Comparison of ENCODE assay signal across 11 mouse cellular contexts in the genomic region with DNA sequence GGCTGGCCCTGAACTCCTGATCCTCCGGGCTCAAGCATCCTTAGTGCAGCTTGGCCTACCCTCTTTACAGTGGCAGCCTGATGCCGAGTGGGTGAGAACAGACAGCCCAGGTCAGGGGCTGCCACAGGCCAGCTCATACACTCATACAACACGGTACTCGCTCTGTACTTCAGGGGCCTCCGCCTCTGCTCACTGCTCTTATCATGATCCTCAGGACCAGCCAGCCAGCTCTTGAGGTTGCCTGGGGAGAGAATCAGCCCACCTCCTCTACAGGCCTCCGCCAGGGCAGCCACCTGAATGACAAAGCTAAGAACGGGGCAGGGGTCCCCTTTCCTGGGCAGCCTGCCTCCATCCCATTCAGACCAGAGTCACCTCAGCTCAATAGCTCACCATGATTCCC. TPM values are rescaled to one million over a fixed set of nuclear protein-coding genes. Genes with fewer than 3 reads are reported as not detected.
DNase-seq lines count a peak whose midpoint lies in the region; ATAC-seq and TF ChIP-seq lines count a peak whose summit lies in the region.
"Had no signal": no experiment of that assay in that cellular context is flagged by ENCODE, and none has a peak within 500 bp of the region (broad histone marks: within the 10 kb centered on the region; RNA-seq: fewer than 3 reads in every experiment).

No protein-coding gene starts in this region.

- TF ChIP-seq EP300 in liver, postnatal 0 days (IDR thresholded peaks at IDR 0.05; ENCODE audit: low read depth) = no peak

- H3K27ac ChIP-seq in heart, embryonic 10.5 days = peak overlapping the region; percentile 74
- peak overlapping the region; percentile 69 for H3K27ac ChIP-seq in lung, embryonic 14.5 days (ENCODE audit: low read depth)
- no peak overlapping the region for H3K27ac ChIP-seq in embryonic facial prominence, embryonic 13.5 days
- peak overlapping the region; percentile 44; the same call in 1 of the 2 replicates for H3K27ac ChIP-seq in liver, postnatal 0 days (ENCODE audit: low read depth)
- H3K27ac ChIP-seq: kidney, embryonic 15.5 days had no signal

- H3K4me1 ChIP-seq in heart, embryonic 10.5 days = peaks cover 100% of the 10 kb centered on the region
- H3K4me1 ChIP-seq in lung, embryonic 14.5 days (ENCODE audit: insufficient read depth) = peaks cover 44% of the 10 kb centered on the region
- H3K4me1 ChIP-seq in embryonic facial prominence, embryonic 13.5 days = peaks cover 41% of the 10 kb centered on the region
- H3K4me1 ChIP-seq in liver, postnatal 0 days (ENCODE audit: insufficient read depth) = peaks cover 58% of the 10 kb centered on the region

- WGBS in heart, embryonic 10.5 days = 45% methylated on average over 7 of the region's 7 CpGs
- WGBS in lung, embryonic 14.5 days = 62% methylated on average over 7 of the region's 7 CpGs
- 76% methylated on average over 7 of the region's 7 CpGs for WGBS in embryonic facial prominence, embryonic 13.5 days
- 62% methylated on average over 7 of the region's 7 CpGs for WGBS in liver, postnatal 0 days (ENCODE audit: insufficient replicate concordance)

- no peak for ATAC-seq in lung, embryonic 14.5 days (ENCODE audit: insufficient read depth)
- ATAC-seq in embryonic facial prominence, embryonic 13.5 days (ENCODE audit: insufficient number of reproducible peaks, insufficient read depth, low FRiP score, low TSS enrichment, low read depth) = no peak
- no peak for ATAC-seq in liver, postnatal 0 days
- ATAC-seq: CD4-positive, CD25-positive, alpha-beta regulatory T cell, adult 4 months had no signal

- peaks cover 52% of the 10 kb centered on the region for H3K36me3 ChIP-seq in heart, embryonic 10.5 days
- H3K36me3 ChIP-seq in lung, embryonic 14.5 days (ENCODE audit: insufficient read depth) = peaks cover 68% of the 10 kb centered on the region
- peaks cover 78% of the 10 kb centered on the region for H3K36me3 ChIP-seq in embryonic facial prominence, embryonic 13.5 days
- peaks cover 35% of the 10 kb centered on the region for H3K36me3 ChIP-seq in liver, postnatal 0 days (replicated peaks; ENCODE audit: insufficient read depth, low read length)

- H3K27me3 ChIP-seq in heart, embryonic 10.5 days (ENCODE audit: insufficient read depth, poor library complexity, severe bottlenecking) = peaks cover under 1% of the 10 kb centered on the region; the same call in 1 of the 2 replicates
- H3K27me3 ChIP-seq in lung, embryonic 14.5 days (ENCODE audit: insufficient read depth, low read length) = no peaks in the 10 kb centered on the region
- H3K27me3 ChIP-seq in embryonic facial prominence, embryonic 13.5 days = no peaks in the 10 kb centered on the region
- no peaks in the 10 kb centered on the region for H3K27me3 ChIP-seq in liver, postnatal 0 days (ENCODE audit: insufficient read depth, low read length)
- H3K27me3 ChIP-seq: kidney, embryonic 15.5 days had no signal

- intact Hi-C loops in heart, postnatal 25 days (cut with DNase I) = no loop called here

- peak; percentile 88 for DNase-seq in heart, embryonic 10.5 days (ENCODE audit: low spot score)
- DNase-seq in heart, postnatal 25 days (ENCODE audit: low spot score) = no peak
- DNase-seq in lung, embryonic 14.5 days = no peak
- DNase-seq in lung, postnatal 4 days = no peak
- DNase-seq in liver, postnatal 0 days = no peak
- no peak for DNase-seq in right cerebral cortex, postnatal 25 days
- DNase-seq in kidney, adult 11 months = no peak
- DNase-seq: thymus, postnatal 14 days had no signal

- no peak overlapping the region for H3K9ac ChIP-seq in lung, embryonic 14.5 days
- H3K9ac ChIP-seq in embryonic facial prominence, embryonic 13.5 days = 0 out of 2 replicates have a peak overlapping the region, but pooled peaks have one; percentile 33
- H3K9ac ChIP-seq in liver, postnatal 0 days (replicated peaks) = no peak overlapping the region
- H3K9ac ChIP-seq: kidney, embryonic 15.5 days had no signal

- no peak for TF ChIP-seq CTCF in lung, embryonic 14.5 days (IDR thresholded peaks at IDR 0.05; ENCODE audit: low read depth)
- TF ChIP-seq CTCF in liver, postnatal 0 days (IDR thresholded peaks at IDR 0.05; ENCODE audit: low read depth) = no peak

- no peak overlapping the region for H3K4me2 ChIP-seq in lung, embryonic 14.5 days
- no peak overlapping the region for H3K4me2 ChIP-seq in embryonic facial prominence, embryonic 13.5 days
- 0 out of 2 replicates have a peak overlapping the region, but pooled peaks have one; percentile 6 for H3K4me2 ChIP-seq in liver, postnatal 0 days (ENCODE audit: low read depth, low read length)
- H3K4me2 ChIP-seq: kidney, embryonic 15.5 days had no signal

- peak overlapping the region; percentile 27; the same call in 1 of the 2 replicates for H3K4me3 ChIP-seq in heart, embryonic 10.5 days
- H3K4me3 ChIP-seq in lung, embryonic 14.5 days (ENCODE audit: low read depth, low read length) = no peak overlapping the region
- no peak overlapping the region for H3K4me3 ChIP-seq in embryonic facial prominence, embryonic 13.5 days
- H3K4me3 ChIP-seq in liver, postnatal 0 days (ENCODE audit: low read depth, low read length) = no peak overlapping the region
- H3K4me3 ChIP-seq: kidney, embryonic 15.5 days had no signal

- no peaks in the 10 kb centered on the region for H3K9me3 ChIP-seq in heart, embryonic 10.5 days
- no peaks in the 10 kb centered on the region for H3K9me3 ChIP-seq in lung, embryonic 14.5 days (ENCODE audit: low read depth, low read length)
- H3K9me3 ChIP-seq in embryonic facial prominence, embryonic 13.5 days = no peaks in the 10 kb centered on the region
- no peaks in the 10 kb centered on the region for H3K9me3 ChIP-seq in liver, postnatal 0 days (ENCODE audit: low read length)
- H3K9me3 ChIP-seq: kidney, embryonic 15.5 days had no signal

RNA-seq across cellular contexts. Expression of gene Rflna, which starts 50.6 kb away (rescaled TPM):
- polyA plus RNA-seq in heart, embryonic 10.5 days (2016; fragmentation: Nextera tagmentation; extraction: Ambion mirVana) = 1.1 and 2.6 TPM in 2 replicates
- total RNA-seq in heart, postnatal 25 days (2021) = under 1 TPM; 0.26 to 0.31 TPM
- polyA plus RNA-seq in lung, embryonic 14.5 days (2014; fragmentation: Nextera tagmentation; extraction: Ambion mirVana) = 7.4 and 9.3 TPM in 2 replicates
- 24.8 and 34.6 TPM in 2 replicates for polyA plus RNA-seq in embryonic facial prominence, embryonic 13.5 days (2015; fragmentation: Nextera tagmentation; extraction: Ambion mirVana)
- 0.21 and 0.27 TPM in 2 replicates for polyA plus RNA-seq in liver, postnatal 0 days (2015; fragmentation: Nextera tagmentation; extraction: Ambion mirVana)
- polyA plus RNA-seq: CD4-positive, CD25-positive, alpha-beta regulatory T cell, adult 4 months had no signal
